ENCODE assay signal across 17 mouse cellular contexts in the genomic region with DNA sequence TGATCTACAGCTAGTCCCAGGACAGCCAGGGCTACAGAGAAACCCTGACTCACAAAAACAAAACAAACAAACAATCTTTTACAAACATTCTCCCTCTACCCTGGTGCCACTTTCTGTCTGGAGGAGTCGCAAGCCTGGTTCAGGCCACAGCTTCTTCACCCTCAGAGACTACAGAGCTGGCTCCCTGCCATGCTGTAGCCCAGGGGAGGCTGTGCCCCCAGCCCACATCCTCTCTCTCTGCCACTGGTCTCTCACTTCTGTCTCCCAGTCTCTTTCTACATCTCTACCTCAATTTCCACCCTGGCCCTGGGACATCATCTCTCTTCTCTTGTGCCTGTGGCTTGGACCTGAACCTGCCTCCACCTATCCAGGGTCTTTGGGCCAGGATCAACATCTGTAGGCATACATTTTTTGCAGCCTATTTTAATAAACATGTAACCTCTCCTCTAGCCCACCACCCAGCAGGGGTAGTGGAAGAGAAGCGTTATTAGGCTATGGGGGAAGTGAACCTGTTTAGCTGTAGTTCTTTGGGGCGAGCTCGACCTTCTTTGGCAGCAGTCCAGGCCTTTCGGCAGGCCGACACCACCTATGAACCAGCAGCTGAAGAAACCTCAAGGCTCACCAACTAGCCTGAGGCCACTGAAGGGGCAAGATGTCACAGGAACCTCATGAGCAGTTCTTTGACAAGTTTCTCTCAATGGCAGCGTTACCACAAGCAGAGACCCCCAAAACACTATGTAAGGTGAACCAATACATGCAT. TPM values are rescaled to one million over a fixed set of nuclear protein-coding genes. Genes with fewer than 3 reads are reported as not detected.
DNase-seq lines count a peak whose midpoint lies in the region; ATAC-seq lines count a peak whose summit lies in the region.
"Had no signal": no experiment of that assay in that cellular context is flagged by ENCODE, and none has a peak within 500 bp of the region (broad histone marks: within the 10 kb centered on the region; RNA-seq: fewer than 3 reads in every experiment).

No protein-coding gene starts in this region.

- H3K36me3 ChIP-seq in forebrain, embryonic 13.5 days (ENCODE audit: poor library complexity, severe bottlenecking): no peaks in the 10 kb centered on the region
- no peaks in the 10 kb centered on the region for H3K36me3 ChIP-seq in forebrain, embryonic 14.5 days (ENCODE audit: control insufficient read depth, insufficient read depth, low read length)
- H3K36me3 ChIP-seq in neural tube, embryonic 12.5 days: no peaks in the 10 kb centered on the region
- H3K36me3 ChIP-seq: hindbrain, embryonic 15.5 days; limb, embryonic 13.5 days had no signal

- no peak for ATAC-seq in forebrain, embryonic 13.5 days
- ATAC-seq in forebrain, embryonic 14.5 days: no peak
- ATAC-seq in neural tube, embryonic 12.5 days (ENCODE audit: low FRiP score, low read depth): no peak
- ATAC-seq in megakaryocyte progenitor cell, adult 5-6 weeks (replicated peaks; ENCODE audit: poor library complexity): peak; percentile 27; the same call in 1 of the 2 replicates
- ATAC-seq: forebrain, embryonic 16.5 days had no signal

- no peak overlapping the region for H3K4me3 ChIP-seq in forebrain, embryonic 13.5 days
- no peak overlapping the region for H3K4me3 ChIP-seq in forebrain, embryonic 14.5 days (ENCODE audit: low read depth, low read length)
- no peak overlapping the region for H3K4me3 ChIP-seq in neural tube, embryonic 12.5 days
- H3K4me3 ChIP-seq: hindbrain, embryonic 15.5 days; limb, embryonic 13.5 days had no signal

- no peak overlapping the region for H3K4me2 ChIP-seq in forebrain, embryonic 13.5 days
- no peak overlapping the region for H3K4me2 ChIP-seq in forebrain, embryonic 14.5 days (ENCODE audit: low read length)
- no peak overlapping the region for H3K4me2 ChIP-seq in neural tube, embryonic 12.5 days (replicated peaks)
- H3K4me2 ChIP-seq: hindbrain, embryonic 15.5 days; limb, embryonic 13.5 days had no signal

- intact Hi-C loops in gastrocnemius, postnatal 36 days (cut with DNase I): loop anchor here (5.0 kb wide), 1 partner anchor 50 kb away; no protein-coding TSS in a partner anchor

- no peaks in the 10 kb centered on the region for H3K4me1 ChIP-seq in forebrain, embryonic 13.5 days
- H3K4me1 ChIP-seq in forebrain, embryonic 14.5 days (ENCODE audit: control insufficient read depth, insufficient read depth, low read length): no peaks in the 10 kb centered on the region
- H3K4me1 ChIP-seq in neural tube, embryonic 12.5 days: no peaks in the 10 kb centered on the region

- no peak overlapping the region for H3K27ac ChIP-seq in forebrain, embryonic 13.5 days
- H3K27ac ChIP-seq in forebrain, embryonic 14.5 days (ENCODE audit: low read depth, low read length): no peak overlapping the region
- no peak overlapping the region for H3K27ac ChIP-seq in neural tube, embryonic 12.5 days
- H3K27ac ChIP-seq: hindbrain, embryonic 15.5 days; limb, embryonic 13.5 days; liver, embryonic 14.5 days had no signal

- 74% methylated on average over 7 of the region's 7 CpGs for WGBS in forebrain, embryonic 13.5 days
- WGBS in forebrain, embryonic 14.5 days: 58% methylated on average over 7 of the region's 7 CpGs
- 87% methylated on average over 7 of the region's 7 CpGs for WGBS in neural tube, embryonic 12.5 days

- DNase-seq in forebrain, embryonic 14.5 days (ENCODE audit: low spot score): no peak
- DNase-seq in neural tube, embryonic 10.5 days (ENCODE audit: extremely low spot score, low spot score): no peak
- DNase-seq in frontal cortex, postnatal 14 days (ENCODE audit: low spot score in 2 of 2): no peak
- DNase-seq in gastrocnemius, postnatal 36 days: no peak
- no peak for DNase-seq in frontal cortex, postnatal 36 days (ENCODE audit: low spot score in 2 of 2)
- DNase-seq: cerebellum, adult 9-10 months; heart, postnatal 10 days; kidney, adult 2 months had no signal

- H3K9me3 ChIP-seq in forebrain, embryonic 13.5 days (replicated peaks): no peaks in the 10 kb centered on the region
- H3K9me3 ChIP-seq in forebrain, embryonic 14.5 days (replicated peaks; ENCODE audit: control insufficient read depth, low read length): no peaks in the 10 kb centered on the region
- no peaks in the 10 kb centered on the region for H3K9me3 ChIP-seq in neural tube, embryonic 12.5 days
- H3K9me3 ChIP-seq: hindbrain, embryonic 15.5 days; limb, embryonic 13.5 days had no signal

- no peaks in the 10 kb centered on the region for H3K27me3 ChIP-seq in forebrain, embryonic 13.5 days
- H3K27me3 ChIP-seq in forebrain, embryonic 14.5 days (replicated peaks; ENCODE audit: control insufficient read depth, insufficient read depth, low read length): no peaks in the 10 kb centered on the region
- no peaks in the 10 kb centered on the region for H3K27me3 ChIP-seq in neural tube, embryonic 12.5 days (replicated peaks)
- H3K27me3 ChIP-seq: hindbrain, embryonic 15.5 days; limb, embryonic 13.5 days had no signal

- H3K9ac ChIP-seq in forebrain, embryonic 13.5 days: 0 out of 2 replicates have a peak overlapping the region, but pooled peaks have one; percentile 12
- no peak overlapping the region for H3K9ac ChIP-seq in forebrain, embryonic 14.5 days (ENCODE audit: low read length)
- H3K9ac ChIP-seq in neural tube, embryonic 12.5 days: 0 out of 2 replicates have a peak overlapping the region, but pooled peaks have one; percentile 26
- H3K9ac ChIP-seq: hindbrain, embryonic 15.5 days; limb, embryonic 13.5 days; liver, embryonic 14.5 days had no signal

RNA-seq across cellular contexts. Expression of a gene that starts 11.4 kb away (rescaled TPM):
- polyA plus RNA-seq in forebrain, embryonic 13.5 days (2015; fragmentation: Nextera tagmentation; extraction: Ambion mirVana): 0.71 and 1.1 TPM in 2 replicates
- polyA plus RNA-seq in forebrain, embryonic 14.5 days (2014; fragmentation: Nextera tagmentation; extraction: Ambion mirVana): 0.41 and 0.51 TPM in 2 replicates
- polyA plus RNA-seq in neural tube, embryonic 12.5 days (2016; fragmentation: Nextera tagmentation; extraction: Ambion mirVana): 1.6 and 2.3 TPM in 2 replicates
- not detected in 2 replicates for total RNA-seq in megakaryocyte progenitor cell, adult 5-6 weeks (2015)
- total RNA-seq in megakaryocyte progenitor cell, adult 5-6 weeks (2017): 0.58 TPM in 1 of 2 replicates, not detected in the other
- total RNA-seq in gastrocnemius, postnatal 36 days (2021): not detected
- total RNA-seq: gastrocnemius, adult 8-10 months had no signal

RNA-seq across cellular contexts. Expression of a gene that starts 22.0 kb away (rescaled TPM):
- 148 and 171 TPM in 2 replicates for polyA plus RNA-seq in forebrain, embryonic 13.5 days (2015; fragmentation: Nextera tagmentation; extraction: Ambion mirVana)
- polyA plus RNA-seq in forebrain, embryonic 14.5 days (2014; fragmentation: Nextera tagmentation; extraction: Ambion mirVana): 98.2 and 109 TPM in 2 replicates
- 180 and 189 TPM in 2 replicates for polyA plus RNA-seq in neural tube, embryonic 12.5 days (2016; fragmentation: Nextera tagmentation; extraction: Ambion mirVana)
- 218 and 262 TPM in 2 replicates for total RNA-seq in megakaryocyte progenitor cell, adult 5-6 weeks (2015)
- 172 and 187 TPM in 2 replicates for total RNA-seq in megakaryocyte progenitor cell, adult 5-6 weeks (2017)
- total RNA-seq in gastrocnemius, postnatal 36 days (2021): 10 to 100 TPM; 17.2 to 17.4 TPM

RNA-seq across cellular contexts. Expression of a gene that starts 38.8 kb away (rescaled TPM):
- polyA plus RNA-seq in forebrain, embryonic 13.5 days (2015; fragmentation: Nextera tagmentation; extraction: Ambion mirVana): 214 and 234 TPM in 2 replicates
- polyA plus RNA-seq in forebrain, embryonic 14.5 days (2014; fragmentation: Nextera tagmentation; extraction: Ambion mirVana): 182 and 257 TPM in 2 replicates
- 196 and 205 TPM in 2 replicates for polyA plus RNA-seq in neural tube, embryonic 12.5 days (2016; fragmentation: Nextera tagmentation; extraction: Ambion mirVana)
- total RNA-seq in megakaryocyte progenitor cell, adult 5-6 weeks (2015): 65.3 and 71.4 TPM in 2 replicates
- 43.4 and 53.4 TPM in 2 replicates for total RNA-seq in megakaryocyte progenitor cell, adult 5-6 weeks (2017)
- total RNA-seq in gastrocnemius, postnatal 36 days (2021): 10 to 100 TPM; 13.8 to 21.4 TPM

RNA-seq across cellular contexts. Expression of a gene that starts 41.4 kb away (rescaled TPM):
- polyA plus RNA-seq in forebrain, embryonic 13.5 days (2015; fragmentation: Nextera tagmentation; extraction: Ambion mirVana): 0.09 and 0.13 TPM in 2 replicates
- 0.37 TPM in 1 of 2 replicates, not detected in the other for polyA plus RNA-seq in forebrain, embryonic 14.5 days (2014; fragmentation: Nextera tagmentation; extraction: Ambion mirVana)
- 0.16 and 0.42 TPM in 2 replicates for polyA plus RNA-seq in neural tube, embryonic 12.5 days (2016; fragmentation: Nextera tagmentation; extraction: Ambion mirVana)
- 160 and 189 TPM in 2 replicates for total RNA-seq in megakaryocyte progenitor cell, adult 5-6 weeks (2015)
- 95.1 and 100.0 TPM in 2 replicates for total RNA-seq in megakaryocyte progenitor cell, adult 5-6 weeks (2017)
- not detected for total RNA-seq in gastrocnemius, postnatal 36 days (2021)
- total RNA-seq: gastrocnemius, adult 8-10 months; heart, adult 8-10 months; heart, postnatal 10 days had no signal

RNA-seq across cellular contexts. Expression of a gene that starts 42.1 kb away (rescaled TPM):
- polyA plus RNA-seq in forebrain, embryonic 13.5 days (2015; fragmentation: Nextera tagmentation; extraction: Ambion mirVana): 12.8 and 15.9 TPM in 2 replicates
- 16.9 and 17.1 TPM in 2 replicates for polyA plus RNA-seq in forebrain, embryonic 14.5 days (2014; fragmentation: Nextera tagmentation; extraction: Ambion mirVana)
- polyA plus RNA-seq in neural tube, embryonic 12.5 days (2016; fragmentation: Nextera tagmentation; extraction: Ambion mirVana): 12.6 and 15.5 TPM in 2 replicates
- total RNA-seq in megakaryocyte progenitor cell, adult 5-6 weeks (2015): 3,382 and 3,510 TPM in 2 replicates
- 738 and 1,001 TPM in 2 replicates for total RNA-seq in megakaryocyte progenitor cell, adult 5-6 weeks (2017)
- not detected for total RNA-seq in gastrocnemius, postnatal 36 days (2021)
- total RNA-seq: gastrocnemius, adult 8-10 months had no signal
